Mouse (Mus musculus): Measurements from ENCODE around the gene Sfn. TPM values are rescaled to one million over a fixed set of nuclear protein-coding genes. Genes with fewer than 3 reads are reported as not detected.
"Not testable (repeated sequence)": the region's sequence is repeated elsewhere in the genome, so short reads cannot be mapped to it uniquely, and the experiment has no call there.

Gene Sfn
- 23.7 and 32.4 TPM in 2 replicates for polyA plus RNA-seq (2015; fragmentation: Nextera tagmentation; extraction: Ambion mirVana)

DNA sequence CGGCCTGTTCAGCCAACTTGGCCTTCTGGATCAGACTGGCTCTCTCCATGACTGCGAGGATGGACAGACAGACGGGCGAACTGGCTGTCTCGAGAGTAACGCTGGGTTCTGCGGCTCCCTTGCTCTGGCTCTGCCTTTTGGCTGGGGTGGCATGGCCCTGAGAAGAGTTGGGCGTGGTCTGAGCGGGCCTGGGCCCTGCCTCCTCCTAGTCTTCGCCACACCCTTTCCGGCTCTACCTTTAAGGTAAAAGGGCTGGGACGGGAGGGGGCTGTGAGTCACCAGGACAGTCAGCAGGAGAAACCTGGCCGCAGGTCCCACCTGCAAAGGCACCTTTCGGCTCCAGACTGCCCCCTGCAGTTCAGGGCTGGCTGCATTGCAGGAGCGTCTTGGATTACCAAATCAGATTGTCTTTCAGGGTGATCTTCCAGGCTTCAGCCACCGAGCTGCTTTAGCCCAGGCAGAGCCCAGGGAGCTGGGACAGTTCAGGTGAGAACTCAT is at the start of gene Sfn:
Gene Sfn (minus strand): TSS at position 448 of the 498 bp plus-strand sequence.
- TF ChIP-seq CTCF (IDR thresholded peaks at IDR 0.05) (peak; percentile 76), EP300 (IDR thresholded peaks at IDR 0.05) (no peak)
- no peaks in the 10 kb centered on the region for H3K27me3 ChIP-seq (replicated peaks; ENCODE audit: insufficient read depth, low read length)
- H3K9me3 ChIP-seq (ENCODE audit: low read length), result no peaks in the 10 kb centered on the region
- peak within 1 kb of the TSS; percentile 48 for H3K9ac ChIP-seq (replicated peaks; ENCODE audit: low read depth)
- H3K36me3 ChIP-seq (ENCODE audit: insufficient read depth, low read length), result peaks cover 10% of the 10 kb centered on the region; the same call in 1 of the 2 replicates
- DNase-seq (ENCODE audit: low spot score) (peak; percentile 97), ATAC-seq (peak; percentile 70)
- H3K4me3 ChIP-seq (ENCODE audit: low read depth, low read length), result peak within 1 kb of the TSS; percentile 23
- peak within 1 kb of the TSS; percentile 51; the same call in 1 of the 2 replicates for H3K27ac ChIP-seq (ENCODE audit: low read length)
- peak within 1 kb of the TSS; percentile 51 for H3K4me2 ChIP-seq (replicated peaks; ENCODE audit: low read depth, low read length)
- H3K4me1 ChIP-seq (ENCODE audit: insufficient read depth, low read depth, low read length), result peaks cover 11% of the 10 kb centered on the region
- 2% methylated on average over 16 of the region's 16 CpGs for WGBS

GRCm38 (mm10) chr4:133651445-133651844 is 49.5 kb upstream of the Sfn start:
- TF ChIP-seq CTCF (IDR thresholded peaks at IDR 0.05) (no peak), EP300 (IDR thresholded peaks at IDR 0.05) (no peak)
- Histone ChIP-seq H3K27ac (ENCODE audit: low read length) (no peak overlapping the region), H3K27me3 (replicated peaks; ENCODE audit: insufficient read depth, low read length) (no peaks in the 10 kb centered on the region), H3K4me1 (ENCODE audit: insufficient read depth, low read depth, low read length) (no peaks in the 10 kb centered on the region), H3K9me3 (ENCODE audit: low read length) (no peaks in the 10 kb centered on the region), H3K4me3 (ENCODE audit: low read depth, low read length) (no peak overlapping the region), H3K36me3 (ENCODE audit: insufficient read depth, low read length) (no peaks in the 10 kb centered on the region), H3K9ac (replicated peaks; ENCODE audit: low read depth) (no peak overlapping the region), H3K4me2 (replicated peaks; ENCODE audit: low read depth, low read length) (no peak overlapping the region)
- no peak for DNase-seq (ENCODE audit: low spot score)
- no peak for ATAC-seq
- 24% methylated on average over 10 of the region's 10 CpGs for WGBS

DNA sequence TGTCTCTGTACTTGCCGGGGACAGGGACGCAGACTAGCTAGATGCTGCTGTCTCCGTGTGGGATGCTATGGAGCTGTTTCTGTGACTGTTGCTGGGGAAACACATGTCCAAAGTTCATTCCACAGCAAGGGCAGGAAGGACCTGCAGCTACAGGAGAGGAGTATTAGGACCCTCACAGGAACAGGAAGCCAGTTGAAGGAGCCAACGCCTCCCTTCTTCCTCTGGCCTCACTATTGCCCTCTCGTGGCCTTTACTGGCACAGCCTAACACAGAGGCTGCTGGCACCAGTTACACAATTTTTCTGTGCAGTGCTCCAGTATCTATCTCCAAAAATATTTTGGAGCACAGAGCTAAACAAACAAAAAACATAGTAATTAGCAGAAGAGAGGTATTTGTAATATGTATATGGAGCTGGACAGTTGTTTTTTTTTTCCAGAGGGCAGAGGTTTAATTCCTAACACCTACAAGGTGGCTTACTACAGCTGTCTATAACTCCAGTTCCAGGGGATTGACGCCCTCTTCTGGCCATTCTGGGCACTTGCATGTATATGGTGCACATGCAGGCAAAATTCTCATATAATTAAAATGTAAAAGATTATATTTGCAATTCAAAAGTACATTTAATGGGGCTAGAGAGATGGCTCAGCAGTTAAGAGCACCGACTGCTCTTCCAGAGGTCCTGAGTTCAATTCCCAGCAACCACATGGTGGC is 48.2 kb upstream of the Sfn start, which contains the start of gene Zdhhc18:
Gene Zdhhc18 (minus strand): TSS at position 166 of the 711 bp plus-strand sequence.
- H3K9me3 ChIP-seq (ENCODE audit: low read length), result no peaks in the 10 kb centered on the region
- H3K4me1 ChIP-seq (ENCODE audit: insufficient read depth, low read depth, low read length), result no peaks in the 10 kb centered on the region
- DNase-seq (ENCODE audit: low spot score), result peak; percentile 92
- no peak within 1 kb of the TSS for H3K9ac ChIP-seq (replicated peaks; ENCODE audit: low read depth)
- no peaks in the 10 kb centered on the region for H3K27me3 ChIP-seq (replicated peaks; ENCODE audit: insufficient read depth, low read length)
- peak within 1 kb of the TSS; percentile 21; the same call in 1 of the 2 replicates for H3K4me3 ChIP-seq (ENCODE audit: low read depth, low read length)
- H3K4me2 ChIP-seq (replicated peaks; ENCODE audit: low read depth, low read length), result peak within 1 kb of the TSS; percentile 45
- no peaks in the 10 kb centered on the region for H3K36me3 ChIP-seq (ENCODE audit: insufficient read depth, low read length)
- peak; percentile 42 for TF ChIP-seq EP300 (IDR thresholded peaks at IDR 0.05)
- TF ChIP-seq CTCF (IDR thresholded peaks at IDR 0.05), result peak; percentile 84
- WGBS, result 30% methylated on average over 7 of the region's 7 CpGs
- H3K27ac ChIP-seq (ENCODE audit: low read length), result peak within 1 kb of the TSS; percentile 45
- peak; percentile 90 for ATAC-seq

DNA sequence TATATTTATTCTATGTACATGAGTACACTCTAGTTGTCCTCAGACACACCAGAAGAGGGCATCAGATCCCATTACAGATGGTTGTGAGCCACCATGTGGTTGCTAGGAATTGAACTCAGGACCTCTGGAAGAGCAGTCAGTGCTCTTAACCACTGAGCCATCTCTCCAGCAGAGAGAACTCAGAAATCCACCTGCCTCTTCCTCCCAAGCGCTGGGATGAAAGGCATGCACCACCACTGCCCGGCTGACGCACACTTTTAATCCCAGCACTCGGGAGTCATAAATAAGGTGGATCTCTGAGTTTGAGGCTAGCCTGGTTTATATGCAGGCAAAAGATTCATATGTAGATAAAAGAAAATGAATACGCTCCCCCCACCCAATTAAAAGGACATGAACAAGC is 47.5 kb upstream of the Sfn start:
- not testable (repeated sequence) for DNase-seq (ENCODE audit: low spot score); H3K4me1 ChIP-seq (ENCODE audit: insufficient read depth, low read depth, low read length); H3K36me3 ChIP-seq (ENCODE audit: insufficient read depth, low read length); ATAC-seq; H3K27me3 ChIP-seq (replicated peaks; ENCODE audit: insufficient read depth, low read length); H3K9ac ChIP-seq (replicated peaks; ENCODE audit: low read depth); H3K9me3 ChIP-seq (ENCODE audit: low read length)
- peak overlapping the region; percentile 21; the same call in 1 of the 2 replicates for H3K4me3 ChIP-seq (ENCODE audit: low read depth, low read length)
- 82% methylated on average over 5 of the region's 5 CpGs for WGBS
- peak overlapping the region; percentile 45; the same call in 1 of the 2 replicates for H3K4me2 ChIP-seq (replicated peaks; ENCODE audit: low read depth, low read length)
- H3K27ac ChIP-seq (ENCODE audit: low read length), result peak overlapping the region; percentile 45

DNA sequence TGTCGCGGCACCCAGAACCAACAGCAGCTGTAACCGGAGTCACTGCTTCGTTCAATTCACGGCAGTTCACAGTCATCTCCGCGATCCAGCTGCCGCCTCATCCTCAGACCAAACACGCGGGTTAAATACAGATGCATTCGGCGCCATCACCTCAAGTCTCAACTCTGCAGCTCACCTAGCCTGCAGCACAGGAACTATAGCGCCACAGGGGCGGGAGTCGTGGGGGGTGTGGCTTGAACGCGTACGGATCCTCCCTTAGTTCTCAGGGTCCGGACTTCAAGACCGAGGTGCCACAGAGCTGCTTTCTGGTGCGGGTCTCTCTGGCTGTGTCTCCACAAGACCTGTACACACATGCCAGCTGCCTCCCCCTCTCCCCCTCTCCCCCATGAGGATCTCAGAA is 43.7 kb upstream of the Sfn start:
- TF ChIP-seq CTCF (IDR thresholded peaks at IDR 0.05), result no peak
- TF ChIP-seq EP300 (IDR thresholded peaks at IDR 0.05), result no peak
- Histone ChIP-seq H3K4me1 (ENCODE audit: insufficient read depth, low read depth, low read length) (no peaks in the 10 kb centered on the region), H3K9me3 (ENCODE audit: low read length) (peaks cover 4% of the 10 kb centered on the region; the same call in 1 of the 2 replicates), H3K36me3 (ENCODE audit: insufficient read depth, low read length) (no peaks in the 10 kb centered on the region), H3K9ac (replicated peaks; ENCODE audit: low read depth) (no peak overlapping the region), H3K4me2 (replicated peaks; ENCODE audit: low read depth, low read length) (no peak overlapping the region), H3K27me3 (replicated peaks; ENCODE audit: insufficient read depth, low read length) (no peaks in the 10 kb centered on the region), H3K4me3 (ENCODE audit: low read depth, low read length) (no peak overlapping the region), H3K27ac (ENCODE audit: low read length) (no peak overlapping the region)
- no peak for ATAC-seq
- 34% methylated on average over 21 of the region's 21 CpGs for WGBS
- DNase-seq (ENCODE audit: low spot score), result no peak

- Histone ChIP-seq H3K9ac (replicated peaks; ENCODE audit: low read depth) (no peak overlapping the region), H3K4me1 (ENCODE audit: insufficient read depth, low read depth, low read length) (no peaks in the 10 kb centered on the region), H3K36me3 (ENCODE audit: insufficient read depth, low read length) (no peaks in the 10 kb centered on the region), H3K9me3 (ENCODE audit: low read length) (peaks cover 4% of the 10 kb centered on the region; the same call in 1 of the 2 replicates), H3K27ac (ENCODE audit: low read length) (no peak overlapping the region), H3K4me2 (replicated peaks; ENCODE audit: low read depth, low read length) (no peak overlapping the region), H3K4me3 (ENCODE audit: low read depth, low read length) (no peak overlapping the region), H3K27me3 (replicated peaks; ENCODE audit: insufficient read depth, low read length) (no peaks in the 10 kb centered on the region)
- no peak for DNase-seq (ENCODE audit: low spot score)
- WGBS, result 88% methylated on average over 3 of the region's 3 CpGs
- ATAC-seq, result no peak
- TF ChIP-seq CTCF (IDR thresholded peaks at IDR 0.05), result peak; percentile 48
- TF ChIP-seq EP300 (IDR thresholded peaks at IDR 0.05), result no peak
Measured at GRCm38 (mm10) chr4:133645195-133645594, 43.2 kb upstream of the Sfn start.

Measured in lung, postnatal 0 days (tissue).